Mouse (Mus musculus) kidney, adult 11 months (tissue): ENCODE measurements around the gene Rab1b.

Source experiments
- DNase-seq: peaks from one replicate; pipeline ENCODE4 v3.0.0; 2022

Gene Rab1b

GRCm38 (mm10) chr19:5071077-5071476 is 35.8 kb downstream of the Rab1b start:
- DNase-seq = no peak

GRCm38 (mm10) chr19:5069978-5070377 is 36.9 kb downstream of the Rab1b start:
- DNase-seq = no peak

- DNase-seq = no peak
These were observed 37.4 kb downstream of the Rab1b start for GRCm38 (mm10) chr19:5069486-5069885.

GRCm38 (mm10) chr19:5068570-5069234 is 38.2 kb downstream of the Rab1b start:
- no peak for DNase-seq

- DNase-seq = peak; percentile 45
These were observed 38.9 kb downstream of the Rab1b start, which contains the start of gene Cd248 for GRCm38 (mm10) chr19:5067867-5068569. Gene Cd248, plus strand, starts transcription at chr19:5068078.

- no peak for DNase-seq
These were observed 39.7 kb downstream of the Rab1b start for GRCm38 (mm10) chr19:5067040-5067799.

GRCm38 (mm10) chr19:5065104-5065503 is 41.8 kb downstream of the Rab1b start:
- DNase-seq = no peak

- DNase-seq = no peak
These were observed 44.4 kb downstream of the Rab1b start for GRCm38 (mm10) chr19:5062446-5062845.

- DNase-seq = no peak
These were observed 44.8 kb downstream of the Rab1b start for GRCm38 (mm10) chr19:5062041-5062440.

GRCm38 (mm10) chr19:5060365-5061330 is 46.2 kb downstream of the Rab1b start:
- no peak for DNase-seq

- DNase-seq = no peak
These were observed 47.8 kb downstream of the Rab1b start for GRCm38 (mm10) chr19:5058801-5059771.

GRCm38 (mm10) chr19:5057876-5058775 is 48.7 kb downstream of the Rab1b start:
- DNase-seq = no peak

- DNase-seq = no peak
These were observed 50.6 kb downstream of the Rab1b start for GRCm38 (mm10) chr19:5056251-5056650.

- DNase-seq = peak; percentile 40
These were observed 53.0 kb downstream of the Rab1b start for GRCm38 (mm10) chr19:5053909-5054308.

- DNase-seq = no peak
These were observed 54.0 kb downstream of the Rab1b start for GRCm38 (mm10) chr19:5052853-5053252.

- no peak for DNase-seq
These were observed 54.6 kb downstream of the Rab1b start for GRCm38 (mm10) chr19:5052166-5052822.

- no peak for DNase-seq
These were observed 55.4 kb downstream of the Rab1b start for GRCm38 (mm10) chr19:5051515-5051914.

GRCm38 (mm10) chr19:5051031-5051430 is 55.8 kb downstream of the Rab1b start:
- DNase-seq = no peak
